8 mouse cellular contexts compared by ENCODE assay signal in the genomic region with DNA sequence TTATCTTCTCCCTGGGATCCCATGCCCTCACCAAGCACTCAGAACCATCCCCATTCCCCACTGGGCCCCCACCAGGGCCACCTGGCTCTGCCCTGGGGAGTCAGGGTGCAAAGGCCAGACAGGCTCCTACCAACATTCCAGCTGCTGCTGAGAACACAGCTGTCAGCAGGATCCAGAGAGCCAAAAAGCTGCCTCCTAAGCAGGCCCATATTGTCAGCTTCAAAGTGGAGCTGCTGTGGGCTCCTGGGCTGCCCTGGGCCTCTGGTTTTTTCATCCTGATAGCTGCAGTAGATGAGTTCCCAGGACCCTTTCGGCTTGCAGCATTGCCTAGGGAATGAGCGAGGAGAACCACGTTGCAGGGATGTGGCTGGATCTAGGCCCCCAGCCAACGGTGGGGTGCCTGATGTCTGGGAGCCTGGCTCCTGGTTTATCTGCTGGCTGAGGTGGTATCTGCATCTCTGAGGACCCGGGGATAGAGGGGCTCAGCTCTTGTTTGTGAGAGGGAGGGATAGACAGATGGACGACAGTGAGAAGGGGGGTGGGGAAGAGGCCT. TPM values are rescaled to one million over a fixed set of nuclear protein-coding genes. Genes with fewer than 3 reads are reported as not detected.
DNase-seq lines count a peak whose midpoint lies in the region; ATAC-seq and TF ChIP-seq lines count a peak whose summit lies in the region.

No protein-coding gene starts in this region.

- intact Hi-C loops in left cerebral cortex, adult 2 months (cut with DNase I): no loop called here
- intact Hi-C loops in left cerebral cortex, postnatal 4 days (cut with DNase I): no loop called here

- no peak overlapping the region for H3K4me3 ChIP-seq in left cerebral cortex, adult 2 months
- no peak overlapping the region for H3K4me3 ChIP-seq in forebrain, embryonic 13.5 days
- no peak overlapping the region for H3K4me3 ChIP-seq in midbrain, embryonic 12.5 days

- no peak for TF ChIP-seq CTCF in left cerebral cortex, adult 2 months (IDR thresholded peaks at IDR 0.05)

- H3K4me2 ChIP-seq in forebrain, embryonic 13.5 days: 0 out of 2 replicates have a peak overlapping the region, but pooled peaks have one; percentile 0
- H3K4me2 ChIP-seq in midbrain, embryonic 12.5 days (replicated peaks): no peak overlapping the region

- no peak for DNase-seq in left cerebral cortex, adult 2 months (ENCODE audit: extremely low spot score in 1 of 2, low spot score in 2 of 2)
- DNase-seq in left cerebral cortex, postnatal 4 days: no peak
- DNase-seq in kidney, adult 18-20 months: peak; percentile 47
- DNase-seq in retina, postnatal 1 day: no peak
- no peak for DNase-seq in urinary bladder, adult 18-20 months (ENCODE audit: low spot score in 2 of 2)
- no peak for DNase-seq in frontal cortex, adult 2 months (ENCODE audit: extremely low spot score in 1 of 2, low spot score in 1 of 2)

- ATAC-seq in forebrain, embryonic 13.5 days: no peak
- ATAC-seq in midbrain, embryonic 12.5 days (ENCODE audit: low FRiP score, low read depth): no peak

- peaks cover 60% of the 10 kb centered on the region for H3K4me1 ChIP-seq in forebrain, embryonic 13.5 days
- H3K4me1 ChIP-seq in midbrain, embryonic 12.5 days: peaks cover 57% of the 10 kb centered on the region

- no peaks in the 10 kb centered on the region for H3K9me3 ChIP-seq in forebrain, embryonic 13.5 days (replicated peaks)
- no peaks in the 10 kb centered on the region for H3K9me3 ChIP-seq in midbrain, embryonic 12.5 days

- no peaks in the 10 kb centered on the region for H3K36me3 ChIP-seq in forebrain, embryonic 13.5 days (ENCODE audit: poor library complexity, severe bottlenecking)
- H3K36me3 ChIP-seq in midbrain, embryonic 12.5 days: no peaks in the 10 kb centered on the region

- peak overlapping the region; percentile 83 for H3K27ac ChIP-seq in left cerebral cortex, adult 2 months
- H3K27ac ChIP-seq in forebrain, embryonic 13.5 days: peak overlapping the region; percentile 95
- H3K27ac ChIP-seq in midbrain, embryonic 12.5 days (replicated peaks): peak overlapping the region; percentile 49; the same call in 1 of the 2 replicates

- H3K27me3 ChIP-seq in forebrain, embryonic 13.5 days: no peaks in the 10 kb centered on the region
- H3K27me3 ChIP-seq in midbrain, embryonic 12.5 days: peaks cover 29% of the 10 kb centered on the region

- WGBS in forebrain, embryonic 13.5 days: 18% methylated on average over 6 of the region's 6 CpGs
- 20% methylated on average over 6 of the region's 6 CpGs for WGBS in midbrain, embryonic 12.5 days

- H3K9ac ChIP-seq in forebrain, embryonic 13.5 days: peak overlapping the region; percentile 3; the same call in 1 of the 2 replicates
- no peak overlapping the region; the same call in 1 of the 2 replicates for H3K9ac ChIP-seq in midbrain, embryonic 12.5 days (replicated peaks)

RNA-seq across cellular contexts. Expression of a gene that starts 36.7 kb away (rescaled TPM):
- total RNA-seq in left cerebral cortex, adult 2 months (2021): 10 to 100 TPM; 25.7 to 34.3 TPM
- total RNA-seq in left cerebral cortex, postnatal 4 days (2021): 10 to 100 TPM; 34.0 to 35.7 TPM
- 36.7 and 42.9 TPM in 2 replicates for polyA plus RNA-seq in forebrain, embryonic 13.5 days (2015; fragmentation: Nextera tagmentation; extraction: Ambion mirVana)
- 43.5 and 50.0 TPM in 2 replicates for polyA plus RNA-seq in midbrain, embryonic 12.5 days (2016; fragmentation: Nextera tagmentation; extraction: Ambion mirVana)
- 14.2 and 16.3 TPM in 2 replicates for polyA plus RNA-seq in frontal cortex, adult 2 months (2012; rRNA removed)
